Mouse (Mus musculus) spleen, adult 2 months (tissue): ENCODE results near the gene Gm7075.

Source experiments
- CTCF ChIP-seq: fragments of 200-500 bp; IDR thresholded peaks from 2 replicates; pipeline ENCODE4 v1.5.1; 2011; ENCODE audit warnings: mild to moderate bottlenecking, inconsistent platforms; ENCODE audit not compliant: insufficient read depth, insufficient read length, insufficient replicate concordance; ENCODE audit errors: extremely low read depth
- POLR2A ChIP-seq: fragments of 200-500 bp; IDR thresholded peaks from 2 replicates; pipeline ENCODE4 v1.6.1; 2011; ENCODE audit warnings: low read depth, low read length, inconsistent platforms

- no peak for TF ChIP-seq CTCF
- no peak for TF ChIP-seq POLR2A
Measured at GRCm38 (mm10) chr10:63376303-63376702, 45.3 kb downstream of the Gm7075 start.
